Mouse (Mus musculus) E14TG2a.4 (cell line): ENCODE results near the gene Kcnab1.

Source experiments
- CTCF ChIP-seq: conservative IDR thresholded peaks from 2 replicates; pipeline ENCODE4 v1.5.1; 2014; ENCODE audit warnings: low read length
- NANOG ChIP-seq: IDR thresholded peaks from 2 replicates; pipeline ENCODE4 v1.6.1; 2014; ENCODE audit warnings: borderline replicate concordance, low read length, mixed read lengths
- POU5F1 ChIP-seq: IDR thresholded peaks from 2 replicates; pipeline ENCODE4 v1.6.1; 2014; ENCODE audit warnings: low read length, borderline replicate concordance

DNA sequence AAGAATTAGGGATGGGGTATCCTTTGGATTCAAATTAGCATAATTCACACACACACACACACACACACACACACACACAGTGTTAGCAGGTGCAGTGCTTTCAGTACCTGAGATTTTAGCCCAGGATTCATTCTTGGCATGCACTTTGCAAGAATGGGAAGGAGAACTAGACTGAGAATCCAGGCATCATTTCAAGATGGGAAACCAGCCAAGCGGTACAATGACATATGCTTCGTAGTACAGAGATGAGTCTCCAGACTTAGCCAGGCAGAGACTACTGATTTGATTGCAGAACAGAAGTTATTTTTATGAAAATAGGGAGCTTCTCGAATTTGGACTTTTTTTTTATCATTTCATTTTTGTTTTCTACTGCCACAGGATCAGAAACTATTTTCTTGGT is 15.8 kb downstream of the Kcnab1 start:
- no peak for TF ChIP-seq CTCF
- no peak for TF ChIP-seq POU5F1
- no peak for TF ChIP-seq NANOG
